Mouse (Mus musculus) hindlimb bud, embryonic 11.5 days (tissue): ENCODE results near the gene Omt2b.
"Not testable (repeated sequence)": the region's sequence is repeated elsewhere in the genome, so short reads cannot be mapped to it uniquely, and the experiment has no call there.

Source experiments
- DNase-seq: peaks from one replicate; pipeline ENCODE4 v3.0.0-alpha.2; 2012; ENCODE audit warnings: low read depth, low spot score; ENCODE audit errors: extremely low spot score

Omt2b gene

DNA sequence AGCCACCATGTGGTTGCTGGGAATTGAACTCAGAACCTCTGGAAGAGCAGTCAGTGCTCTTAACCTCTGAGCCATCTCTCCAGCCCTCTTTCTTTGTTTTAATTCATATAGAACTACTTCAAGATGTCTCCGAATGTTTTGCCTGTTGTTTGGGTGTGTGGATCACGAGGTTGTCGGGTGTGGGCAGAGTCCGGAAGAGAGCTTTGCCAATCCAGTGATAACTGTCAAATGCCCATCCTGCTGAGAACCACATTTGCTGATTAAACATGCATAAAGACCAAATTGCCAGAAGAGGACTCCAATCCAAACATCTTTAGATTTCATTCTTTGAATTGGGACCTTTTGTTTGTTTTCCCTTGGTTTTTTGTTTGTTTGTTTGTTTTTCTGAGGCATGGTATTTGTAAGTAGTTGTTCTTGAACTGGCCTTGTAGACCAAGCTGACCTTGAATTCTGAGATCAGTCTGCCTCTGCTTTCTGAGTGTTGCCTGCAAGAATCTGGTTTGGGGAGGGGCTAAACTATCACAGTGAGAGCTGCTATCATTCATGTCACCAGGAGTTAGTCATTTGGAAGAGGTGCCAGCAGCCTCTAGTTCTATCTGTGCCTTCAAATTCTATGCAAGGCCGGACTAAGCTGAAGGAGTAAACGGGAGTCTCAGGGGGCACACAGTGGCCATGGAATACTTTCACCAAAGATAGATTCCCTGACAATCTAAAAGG lies 24.3 kb downstream of the Omt2b start:
- DNase-seq, result no peak

DNA sequence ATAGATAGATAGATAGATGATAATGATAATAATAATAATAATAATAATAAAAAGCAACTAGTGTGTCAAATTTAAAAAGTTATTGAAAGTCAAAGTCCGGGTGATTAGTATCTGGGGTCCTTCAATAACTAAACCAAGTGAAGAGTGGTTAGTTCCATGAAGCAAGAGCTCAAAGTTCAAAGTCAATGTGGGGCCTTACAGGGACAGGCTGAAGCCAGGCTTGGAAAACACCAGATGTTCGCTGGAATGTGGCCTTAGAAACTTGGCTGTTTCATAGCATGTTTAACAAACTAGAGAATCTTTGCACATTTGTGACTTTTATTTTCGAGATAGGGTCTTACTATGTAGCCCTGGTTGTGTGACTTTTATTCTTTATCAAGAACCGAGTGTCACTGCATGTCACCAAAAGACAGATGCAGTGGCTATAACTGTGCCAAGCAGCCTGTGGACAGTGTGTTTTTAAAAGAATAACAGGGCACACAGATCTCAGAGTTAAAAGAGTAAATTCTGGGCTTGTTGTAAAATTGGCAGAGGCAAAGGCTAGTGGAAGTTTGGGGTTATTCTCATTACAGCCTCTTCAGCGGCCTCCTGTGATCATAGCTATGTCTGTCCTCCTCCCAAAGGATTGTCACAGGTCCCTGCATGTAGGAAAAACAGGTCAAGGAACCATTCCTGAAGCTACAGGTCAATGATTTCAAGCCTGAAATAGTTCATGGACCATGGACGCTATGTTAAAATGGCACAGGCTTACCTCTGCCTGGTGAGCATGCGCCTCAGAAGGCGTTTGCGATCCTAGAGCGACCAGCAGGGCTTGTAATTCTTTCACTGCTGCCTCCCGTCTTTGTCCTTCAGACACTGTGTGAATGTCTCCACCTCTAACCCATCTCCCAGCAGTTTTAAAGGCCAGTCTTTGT lies 27.5 kb downstream of the Omt2b start:
- DNase-seq, result no peak

- no peak for DNase-seq
These were observed 28.2 kb downstream of the Omt2b start, which contains the start of gene Gsta2 for GRCm38 (mm10) chr9:78355611-78356010. Gsta2 (minus strand) TSS chr9:78355788.

- DNase-seq, result peak; percentile 41
These were observed 30.7 kb downstream of the Omt2b start for GRCm38 (mm10) chr9:78358053-78358452.

DNA sequence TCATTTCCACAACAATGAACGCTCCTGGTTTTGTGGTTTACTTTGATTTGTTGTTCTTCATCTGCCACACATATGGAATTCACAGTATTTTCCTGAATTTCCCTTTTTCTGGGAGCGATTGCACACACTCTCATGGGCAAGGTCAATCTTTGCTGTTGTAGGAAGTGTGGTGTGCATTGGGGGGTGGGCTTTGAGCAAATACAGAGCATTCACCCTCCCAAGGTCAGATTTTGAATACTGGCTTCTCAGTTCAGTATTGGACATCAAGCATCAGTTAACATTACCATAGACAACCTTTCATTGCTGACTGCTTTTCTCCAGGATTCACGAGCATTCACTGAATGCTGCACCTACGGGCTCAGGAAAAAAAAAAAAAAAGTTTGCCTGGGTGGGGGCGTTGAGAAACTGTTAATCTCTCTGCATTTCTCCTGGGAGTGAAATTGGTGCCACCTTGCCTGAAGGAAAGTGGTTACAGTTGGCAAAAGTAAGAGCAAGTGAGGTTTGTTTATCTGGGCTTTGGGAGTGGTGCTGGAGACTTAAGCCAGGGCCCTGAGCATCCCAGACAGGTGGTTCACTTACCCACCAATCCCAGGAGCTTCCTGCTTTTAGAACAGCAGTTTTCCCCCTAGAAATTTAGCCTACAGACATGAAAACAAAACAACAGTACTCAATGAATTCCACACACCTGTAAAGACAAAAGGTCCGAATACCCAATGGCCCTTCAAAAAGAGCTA lies 32.5 kb downstream of the Omt2b start:
- no peak for DNase-seq

DNA sequence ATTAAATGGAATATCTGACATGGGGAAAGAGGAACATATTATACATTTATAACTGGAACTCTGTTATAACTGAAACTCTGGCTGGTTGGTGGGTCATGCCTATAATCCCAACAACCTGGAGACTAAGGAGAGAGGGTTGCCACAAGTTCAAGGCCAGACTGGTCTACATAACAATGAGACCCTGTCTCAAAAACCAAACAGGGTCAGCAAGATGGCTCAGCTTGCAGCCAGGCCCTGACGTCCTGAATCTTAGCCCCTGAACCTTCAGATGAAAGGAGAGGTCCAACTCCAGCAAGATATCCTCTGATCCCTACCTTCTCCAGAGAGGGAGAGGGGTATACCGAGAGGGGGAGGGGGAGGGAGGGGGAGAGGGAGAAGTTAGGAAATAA lies 33.1 kb downstream of the Omt2b start:
- no peak for DNase-seq

DNA sequence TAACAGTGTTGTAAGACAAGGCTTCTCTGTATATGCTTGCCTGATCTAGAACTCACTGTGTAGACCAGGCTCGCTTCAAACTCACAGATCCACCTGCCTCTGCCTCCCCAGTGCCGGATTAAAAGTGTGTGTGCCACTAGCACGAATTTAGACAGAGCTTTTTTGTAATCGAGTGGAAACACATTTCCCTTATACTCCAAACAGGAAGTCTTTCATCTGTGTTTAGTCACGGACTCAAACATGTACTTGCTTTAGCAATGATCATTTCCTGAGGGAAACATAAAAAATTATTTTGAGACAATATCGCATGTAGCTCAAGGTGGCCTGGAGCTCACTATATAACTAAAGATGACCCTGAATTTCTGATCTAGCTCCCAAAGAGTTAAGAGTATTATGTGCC lies 36.0 kb downstream of the Omt2b start:
- no peak for DNase-seq

DNA sequence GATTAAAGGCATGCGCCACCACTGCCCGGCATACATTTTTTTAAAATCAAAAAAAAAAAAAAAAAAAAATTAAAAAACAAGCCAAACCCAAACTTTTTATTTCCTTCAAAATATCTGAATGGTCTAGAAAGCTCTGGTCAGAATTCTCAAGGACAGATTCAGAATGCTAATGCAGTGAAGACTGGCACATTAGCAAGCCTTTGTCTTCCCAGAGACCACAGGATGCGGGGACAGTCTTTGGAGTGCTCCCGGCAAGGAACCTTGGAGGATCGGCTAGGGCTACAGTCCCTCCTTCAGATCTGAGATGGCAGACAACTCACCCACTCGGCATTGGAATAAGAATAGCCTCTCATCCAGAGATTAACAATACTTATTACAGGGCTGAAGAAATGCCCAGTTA lies 37.3 kb downstream of the Omt2b start:
- DNase-seq, result no peak

GRCm38 (mm10) chr9:78365850-78366544 lies 38.6 kb downstream of the Omt2b start:
- DNase-seq, result no peak

- DNase-seq, result not testable (repeated sequence)
These were observed 40.6 kb downstream of the Omt2b start, which contains the start of gene Dppa5a for GRCm38 (mm10) chr9:78367959-78368358. Dppa5a (minus strand) TSS chr9:78368177.

GRCm38 (mm10) chr9:78368671-78369293 lies 41.4 kb downstream of the Omt2b start:
- no peak for DNase-seq

- no peak for DNase-seq
These were observed 42.0 kb downstream of the Omt2b start for GRCm38 (mm10) chr9:78369349-78369748.

DNA sequence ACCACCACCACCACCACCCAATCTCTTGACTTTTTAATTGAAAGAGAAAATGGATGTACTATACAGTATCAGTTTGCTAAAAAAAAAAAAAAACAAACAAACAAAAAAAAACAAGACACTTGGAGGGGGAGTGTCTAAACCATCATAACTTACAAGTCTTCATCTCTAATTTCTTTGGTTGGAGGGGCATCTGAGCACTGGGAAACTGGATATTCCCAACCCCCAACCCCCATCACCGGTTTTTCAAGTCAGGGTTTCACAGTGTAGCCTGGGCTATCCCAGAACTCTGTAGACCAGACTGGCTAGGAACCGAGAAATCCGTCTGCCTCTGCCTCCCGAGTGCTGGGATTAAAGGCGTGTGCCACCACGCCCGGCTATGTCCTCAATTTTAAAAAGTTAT lies 42.4 kb downstream of the Omt2b start:
- no peak for DNase-seq

- no peak for DNase-seq
These were observed 44.1 kb downstream of the Omt2b start for GRCm38 (mm10) chr9:78371441-78371840.

DNA sequence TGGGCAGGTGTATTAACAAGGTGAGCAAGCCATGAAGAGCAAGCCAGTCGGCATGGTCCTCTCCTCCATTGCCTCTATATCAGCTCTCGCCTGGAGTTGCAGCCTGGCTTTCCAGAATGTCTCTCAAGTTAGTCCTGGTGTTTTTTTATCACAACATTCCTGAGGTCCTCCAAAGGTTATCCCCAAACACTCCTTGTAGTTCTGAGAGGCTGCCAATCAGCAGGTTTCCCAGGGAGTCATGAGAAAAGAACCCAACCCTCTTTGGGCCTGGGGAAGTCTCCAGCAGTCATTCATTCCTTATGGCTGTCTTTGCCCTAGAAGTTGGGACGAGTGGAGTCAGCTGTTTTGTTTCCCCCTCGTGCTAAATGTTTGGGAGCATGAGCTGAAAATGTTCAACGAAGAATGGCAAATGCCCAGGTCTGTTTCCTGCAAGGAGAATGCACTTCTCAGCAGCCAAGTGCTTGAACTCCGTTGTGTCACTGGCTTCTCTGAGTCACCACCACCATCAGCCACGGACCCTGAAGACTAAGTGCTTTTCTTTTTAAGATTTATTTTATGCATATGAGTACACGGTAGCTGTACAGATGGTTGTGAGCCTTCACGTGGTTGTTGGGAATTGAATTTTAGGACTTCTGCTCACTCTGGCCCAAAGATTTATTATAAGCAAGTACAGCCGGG lies 45.6 kb downstream of the Omt2b start:
- DNase-seq, result no peak

DNA sequence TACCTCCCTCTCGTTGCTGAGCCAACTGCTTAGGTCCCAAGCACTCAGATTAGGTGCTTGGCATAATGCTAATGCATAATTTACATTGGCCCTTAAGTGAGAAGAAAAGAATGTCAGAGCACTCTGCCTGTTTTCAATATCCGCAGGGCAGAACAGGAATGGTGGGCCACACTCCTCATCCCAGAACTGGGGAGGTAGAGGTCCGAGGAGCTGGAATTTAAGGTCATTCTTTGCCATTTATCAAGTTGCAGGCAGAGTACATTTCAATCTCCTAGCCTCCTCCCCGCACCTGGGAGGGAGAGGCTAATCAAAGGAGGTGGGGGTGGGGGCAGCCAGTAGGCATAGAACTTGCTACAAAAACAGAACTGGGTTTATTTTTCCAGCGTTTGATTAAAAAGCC lies 47.0 kb downstream of the Omt2b start:
- no peak for DNase-seq

DNA sequence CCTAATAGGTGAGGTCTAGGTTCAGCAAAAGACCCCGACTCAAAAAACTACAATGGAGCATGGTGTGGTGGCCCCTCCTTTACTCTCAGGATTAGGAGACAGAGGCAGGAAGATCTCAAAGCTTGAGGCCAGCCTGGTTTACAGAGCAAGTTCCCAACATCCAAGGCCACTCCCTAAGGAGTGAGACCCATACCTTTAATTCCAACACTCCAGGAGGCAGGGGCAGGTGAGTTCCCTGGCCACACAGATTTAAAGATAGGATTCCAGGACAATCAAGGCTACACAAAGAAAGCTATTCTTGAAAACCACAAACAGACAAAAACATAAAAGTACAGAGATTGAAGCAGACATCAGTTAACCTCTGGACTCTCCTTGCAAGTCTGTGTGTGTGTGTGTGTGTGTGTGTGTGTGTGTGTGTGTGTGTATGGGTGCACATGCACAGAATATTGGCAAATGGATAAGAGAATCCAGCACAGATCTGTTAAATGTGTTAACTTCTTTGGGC lies 47.5 kb downstream of the Omt2b start:
- no peak for DNase-seq

DNA sequence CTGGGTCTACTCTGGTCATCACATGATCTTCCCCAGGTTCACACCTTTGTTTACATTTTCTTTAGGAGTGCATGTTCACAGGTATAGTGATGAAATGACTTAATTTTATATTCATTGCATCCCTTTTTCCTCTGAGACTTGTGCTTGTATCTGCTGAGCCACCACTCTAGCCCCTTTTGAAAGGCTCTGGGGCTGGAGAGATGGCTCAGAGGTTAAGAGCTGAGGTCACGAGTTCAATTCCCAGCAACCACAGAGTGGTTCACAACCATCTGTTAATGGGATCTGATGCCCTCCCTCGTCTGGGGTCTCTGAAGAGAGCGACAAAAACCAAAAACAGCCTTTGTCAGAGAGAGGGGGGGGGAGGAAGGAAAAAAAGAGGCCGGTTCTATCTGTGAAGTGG lies 48.1 kb downstream of the Omt2b start:
- DNase-seq, result no peak

- DNase-seq, result no peak
These were observed 50.2 kb downstream of the Omt2b start for GRCm38 (mm10) chr9:78377546-78377945.
